Mouse (Mus musculus) heart, postnatal 0 days (tissue): ENCODE measurements around the gene Atxn2. TPM values are rescaled to one million over a fixed set of nuclear protein-coding genes. Genes with fewer than 3 reads are reported as not detected.

Source experiments
- ATAC-seq: fragments of 200-750 bp; cut with Nextera tagmentation; 2 replicates; pipeline ENCODE4 v1.8.0; 2017; ENCODE audit warnings: low read depth, moderate number of reproducible peaks, moderate library complexity; ENCODE audit not compliant: insufficient read depth
- DNase-seq: peaks from one replicate; pipeline ENCODE4 v3.0.0-alpha.2; 2016; ENCODE audit warnings: low spot score
- H3K27ac ChIP-seq: fragments of 300-500 bp; sonication (generic); 2 replicates; pipeline ENCODE4 v1.5.1; 2014; ENCODE audit warnings: low read depth, mild to moderate bottlenecking
- H3K27me3 ChIP-seq: fragments of 300-500 bp; sonication (generic); 2 replicates; pipeline ENCODE4 v1.6.1; 2014; ENCODE audit warnings: low read length, mixed read lengths; ENCODE audit not compliant: control insufficient read depth, insufficient read depth
- H3K36me3 ChIP-seq: fragments of 300-500 bp; sonication (generic); replicated peaks from 2 replicates; pipeline ENCODE4 v1.6.1; 2014; ENCODE audit warnings: low read length, mixed read lengths; ENCODE audit not compliant: control insufficient read depth, insufficient read depth
- H3K4me1 ChIP-seq: fragments of 300-500 bp; sonication (generic); 2 replicates; pipeline ENCODE4 v1.6.1; 2014; ENCODE audit warnings: antibody characterized with exemption; ENCODE audit not compliant: control insufficient read depth, insufficient read depth
- H3K4me2 ChIP-seq: fragments of 300-500 bp; sonication (generic); 2 replicates; pipeline ENCODE4 v1.6.1; 2014; ENCODE audit warnings: low read depth, mild to moderate bottlenecking, low read length, moderate library complexity
- H3K4me3 ChIP-seq: fragments of 300-500 bp; sonication (generic); 2 replicates; pipeline ENCODE4 v1.5.1; 2014; ENCODE audit warnings: low read depth, low read length
- H3K9ac ChIP-seq: fragments of 300-500 bp; sonication (generic); replicated peaks from 2 replicates; pipeline ENCODE4 v1.6.1; 2014; ENCODE audit warnings: low read depth, low read length, mixed read lengths
- H3K9me3 ChIP-seq: fragments of 300-500 bp; sonication (generic); replicated peaks from 2 replicates; pipeline ENCODE4 v1.6.1; 2016; ENCODE audit warnings: low read length; ENCODE audit not compliant: control insufficient read depth
- CTCF ChIP-seq: IDR thresholded peaks from 2 replicates; pipeline ENCODE4 v1.5.1; 2016; ENCODE audit warnings: antibody characterized with exemption, control low read depth, low read depth
- EP300 ChIP-seq: IDR thresholded peaks from 2 replicates; pipeline ENCODE4 v1.6.1; 2016; ENCODE audit warnings: antibody characterized with exemption, low read depth
- WGBS: fragments of 180-500 bp; shearing (Covaris S2); extraction: QIAGEN DNeasy Blood & Tissue Kit; methylation state at CpG from one replicate; pipeline ENCODE4 v1.1.7; 2014; 5-methylcytosine and 5-hydroxymethylcytosine counted together
- polyA plus RNA-seq: library from polyadenylated mRNA; unstranded; fragments of >200 nt; fragmentation: Nextera tagmentation; extraction: Ambion mirVana; gene quantifications from 2 replicates; pipeline ENCODE4 v1.2.1, GENCODE M21; 2015
- total RNA-seq: library from RNA; depleted of rRNA; stranded (reverse); fragments of >200 nt; gene quantifications from 2 replicates; pipeline ENCODE4 v1.2.3, GENCODE M21; 2014; ENCODE audit warnings: low replicate concordance

Gene Atxn2
- total and polyA plus RNA-seq, 2 experiments from 2014 or later, result 41.2 to 41.7 TPM

DNA sequence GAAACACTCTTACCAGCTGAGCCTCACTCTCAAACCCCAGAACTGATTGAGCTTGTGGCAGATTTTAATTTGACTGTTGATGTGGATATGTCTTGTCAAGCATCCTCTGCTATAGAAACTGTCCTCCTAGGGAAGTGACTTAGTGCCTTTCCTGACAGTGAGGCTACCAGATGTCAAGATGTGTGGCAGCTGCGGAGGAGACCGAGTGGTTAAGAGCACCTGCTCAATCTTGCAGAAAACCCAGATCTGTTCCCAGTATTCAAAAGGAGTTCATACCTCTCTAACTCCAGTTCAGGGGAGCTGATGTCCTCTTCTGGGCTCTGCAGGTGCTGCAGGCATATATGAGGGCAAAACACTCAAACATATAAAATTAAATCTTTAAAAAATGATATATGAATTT is 53.9 kb downstream of the Atxn2 start:
- Histone ChIP-seq H3K4me1 (no peaks in the 10 kb centered on the region), H3K4me2 (no peak overlapping the region), H3K27me3 (no peaks in the 10 kb centered on the region), H3K9ac (no peak overlapping the region), H3K36me3 (peaks cover 24% of the 10 kb centered on the region), H3K4me3 (no peak overlapping the region), H3K9me3 (no peaks in the 10 kb centered on the region), H3K27ac (no peak overlapping the region)
- no peak for ATAC-seq
- TF ChIP-seq CTCF (no peak), EP300 (no peak)
- 77% methylated on average over 2 of the region's 2 CpGs for WGBS
- no peak for DNase-seq

DNA sequence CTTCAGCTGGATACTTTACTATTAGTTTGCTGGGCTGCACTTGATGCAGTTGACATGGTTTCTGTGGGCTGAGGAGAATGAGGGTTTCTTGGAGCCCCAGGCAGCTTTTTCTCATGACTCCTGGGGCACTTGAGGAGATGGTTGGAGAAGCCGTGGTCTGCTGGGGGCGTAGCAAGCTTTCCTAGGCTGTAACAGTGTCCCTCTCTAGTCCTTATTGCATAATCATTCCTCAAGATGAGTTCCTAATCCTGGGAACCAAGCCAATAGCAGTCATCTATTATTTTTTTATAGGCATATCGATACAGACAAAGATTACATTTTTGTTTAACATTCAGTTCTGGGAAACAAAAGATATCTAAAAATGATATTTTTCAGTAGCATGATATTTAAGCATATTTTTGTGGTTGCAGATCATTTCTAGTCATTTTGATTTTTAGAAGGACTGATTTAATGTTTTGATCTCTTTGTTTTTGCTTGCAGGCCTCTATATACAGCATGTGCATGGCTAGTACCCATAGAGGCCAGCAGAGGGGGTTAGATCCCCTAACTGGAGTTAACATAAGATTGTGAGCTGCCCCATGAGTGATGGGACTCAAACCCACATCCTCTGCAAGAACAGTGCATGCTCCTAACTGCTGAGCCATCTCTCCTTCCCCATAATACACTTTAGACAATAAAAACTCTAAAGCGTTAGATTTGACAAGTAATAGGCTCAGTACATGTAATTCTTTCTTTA is 55.1 kb downstream of the Atxn2 start:
- Histone ChIP-seq H3K27me3 (no peaks in the 10 kb centered on the region), H3K36me3 (peaks cover 25% of the 10 kb centered on the region), H3K27ac (no peak overlapping the region), H3K9me3 (no peaks in the 10 kb centered on the region), H3K4me1 (no peaks in the 10 kb centered on the region), H3K9ac (no peak overlapping the region), H3K4me2 (no peak overlapping the region), H3K4me3 (no peak overlapping the region)
- DNase-seq (no peak), ATAC-seq (no peak)
- TF ChIP-seq CTCF (no peak), EP300 (no peak)
- 88% methylated on average over 4 of the region's 4 CpGs for WGBS

DNA sequence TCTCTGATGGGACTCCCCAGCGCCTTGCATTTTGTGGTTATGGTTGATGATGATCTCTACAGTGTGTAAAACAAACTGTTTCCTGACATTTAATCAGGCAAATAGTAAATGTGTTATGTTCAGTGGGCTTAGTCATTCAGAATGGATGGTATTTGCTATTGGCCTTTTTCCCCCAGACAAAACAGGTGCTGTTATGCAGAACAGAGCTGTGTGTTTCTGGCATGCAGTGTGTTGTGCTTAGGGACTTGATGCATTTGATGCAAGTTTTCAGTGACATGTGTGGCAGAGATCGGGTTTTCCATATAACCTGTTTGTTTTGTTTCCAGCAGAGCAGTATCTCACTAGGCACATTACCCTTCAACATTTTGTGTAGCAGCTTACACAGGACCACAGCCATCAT is 56.4 kb downstream of the Atxn2 start:
- Histone ChIP-seq H3K36me3 (peaks cover 28% of the 10 kb centered on the region), H3K4me3 (no peak overlapping the region), H3K27ac (no peak overlapping the region), H3K9me3 (no peaks in the 10 kb centered on the region), H3K4me1 (no peaks in the 10 kb centered on the region), H3K4me2 (no peak overlapping the region), H3K9ac (no peak overlapping the region), H3K27me3 (no peaks in the 10 kb centered on the region)
- TF ChIP-seq CTCF (no peak), EP300 (no peak)
- no peak for DNase-seq
- ATAC-seq, result no peak
- WGBS, result 87% methylated on average over 2 of the region's 2 CpGs

DNA sequence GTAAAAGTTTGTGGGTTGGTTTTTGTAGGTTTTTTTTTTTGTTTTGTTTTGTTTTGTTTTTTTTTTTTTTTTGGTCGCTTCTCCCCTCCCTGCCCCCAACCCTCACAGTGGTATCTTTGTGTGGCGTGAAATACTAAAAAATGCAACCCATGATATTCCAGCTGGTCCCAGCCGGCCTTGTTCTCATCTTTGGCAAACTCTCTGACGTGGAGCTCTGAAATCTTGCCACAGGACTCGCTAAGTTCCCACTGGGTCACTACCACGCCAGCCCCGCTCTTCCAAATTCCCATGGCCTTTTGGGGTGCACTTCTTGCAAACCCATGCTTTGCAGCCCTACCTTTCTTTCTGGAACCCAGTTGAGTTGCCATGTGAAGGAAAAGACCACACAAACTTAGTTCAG is 58.7 kb downstream of the Atxn2 start:
- H3K36me3 ChIP-seq, result peaks cover 35% of the 10 kb centered on the region
- 84% methylated on average over 7 of the region's 7 CpGs for WGBS
- no peak for DNase-seq

DNA sequence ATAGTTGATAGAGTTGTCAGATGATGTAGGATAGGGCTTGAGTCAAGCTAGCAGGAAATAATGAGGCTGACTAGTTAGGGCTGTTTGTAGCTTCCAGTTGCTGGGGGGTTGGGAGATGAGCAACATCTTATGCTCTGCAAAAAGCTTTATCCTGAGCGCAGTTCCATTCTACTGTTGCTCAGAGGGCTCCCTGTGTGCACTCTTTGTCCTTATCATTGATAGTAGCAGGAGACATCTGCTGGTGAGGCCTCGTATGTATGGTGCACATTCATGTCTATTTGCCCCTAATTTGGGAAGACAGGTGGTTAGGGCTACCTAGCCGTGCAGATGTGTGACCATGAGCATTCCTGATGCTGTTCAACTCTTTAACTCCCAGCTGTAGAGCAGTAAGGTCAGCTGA is 60.5 kb downstream of the Atxn2 start:
- no peak overlapping the region for H3K27ac ChIP-seq
- TF ChIP-seq CTCF, result no peak
- TF ChIP-seq EP300, result no peak
- WGBS, result 93% methylated on average over 3 of the region's 3 CpGs
- no peak for DNase-seq
- no peaks in the 10 kb centered on the region for H3K4me1 ChIP-seq
- H3K36me3 ChIP-seq, result peaks cover 42% of the 10 kb centered on the region
- no peaks in the 10 kb centered on the region for H3K27me3 ChIP-seq
- no peak overlapping the region for H3K9ac ChIP-seq
- no peak overlapping the region for H3K4me3 ChIP-seq
- H3K9me3 ChIP-seq, result no peaks in the 10 kb centered on the region
- H3K4me2 ChIP-seq, result no peak overlapping the region
- no peak for ATAC-seq

More for the DNA sequence above, 58.7 kb downstream of the Atxn2 start:
- Histone ChIP-seq H3K9ac (no peak overlapping the region), H3K4me3 (no peak overlapping the region), H3K4me1 (no peaks in the 10 kb centered on the region), H3K27ac (no peak overlapping the region), H3K27me3 (no peaks in the 10 kb centered on the region), H3K4me2 (no peak overlapping the region), H3K9me3 (no peaks in the 10 kb centered on the region)
- ATAC-seq, result no peak
- TF ChIP-seq CTCF (no peak), EP300 (no peak)

DNA sequence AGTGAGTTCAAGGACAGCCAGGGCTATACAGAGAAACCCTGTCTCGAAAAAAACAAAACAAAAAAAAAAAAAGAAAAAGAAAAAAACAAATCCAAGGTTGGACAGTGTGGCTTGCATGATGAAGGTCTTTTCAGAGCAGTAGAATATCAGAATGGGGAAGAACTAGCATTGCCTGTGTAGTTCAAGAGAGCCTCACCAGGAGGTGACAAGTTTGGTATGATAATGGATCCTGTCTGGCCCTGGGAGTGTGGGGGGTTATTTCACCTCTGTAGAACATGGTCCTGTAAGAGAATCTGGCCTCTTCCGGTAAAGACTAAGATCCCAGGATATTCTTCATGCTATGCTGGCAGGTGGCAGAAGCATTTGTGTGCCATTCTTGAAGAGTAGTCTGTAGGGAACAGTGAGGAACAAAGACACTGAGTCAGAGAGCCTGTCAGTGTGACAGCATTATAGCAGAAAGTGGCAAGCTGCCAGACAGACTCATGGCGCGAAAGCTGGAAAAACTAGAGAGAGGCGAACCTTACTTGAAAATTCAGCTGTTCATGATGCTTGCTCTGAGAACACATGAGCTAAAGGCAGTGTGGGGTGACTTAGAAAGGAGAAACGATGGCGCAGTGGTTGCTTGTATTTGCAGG is 67.5 kb downstream of the Atxn2 start:
- ATAC-seq (no peak), DNase-seq (no peak)
- no peak overlapping the region for H3K27ac ChIP-seq
- H3K4me3 ChIP-seq, result no peak overlapping the region
- no peaks in the 10 kb centered on the region for H3K9me3 ChIP-seq
- peaks cover 70% of the 10 kb centered on the region for H3K36me3 ChIP-seq
- H3K27me3 ChIP-seq, result no peaks in the 10 kb centered on the region
- 69% methylated on average over 7 of the region's 7 CpGs for WGBS
- no peak overlapping the region for H3K4me2 ChIP-seq
- H3K4me1 ChIP-seq, result no peaks in the 10 kb centered on the region
- TF ChIP-seq CTCF, result no peak
- TF ChIP-seq EP300, result no peak
- no peak overlapping the region for H3K9ac ChIP-seq
